Mouse (Mus musculus): ENCODE results near the gene Psmd8.

DNA sequence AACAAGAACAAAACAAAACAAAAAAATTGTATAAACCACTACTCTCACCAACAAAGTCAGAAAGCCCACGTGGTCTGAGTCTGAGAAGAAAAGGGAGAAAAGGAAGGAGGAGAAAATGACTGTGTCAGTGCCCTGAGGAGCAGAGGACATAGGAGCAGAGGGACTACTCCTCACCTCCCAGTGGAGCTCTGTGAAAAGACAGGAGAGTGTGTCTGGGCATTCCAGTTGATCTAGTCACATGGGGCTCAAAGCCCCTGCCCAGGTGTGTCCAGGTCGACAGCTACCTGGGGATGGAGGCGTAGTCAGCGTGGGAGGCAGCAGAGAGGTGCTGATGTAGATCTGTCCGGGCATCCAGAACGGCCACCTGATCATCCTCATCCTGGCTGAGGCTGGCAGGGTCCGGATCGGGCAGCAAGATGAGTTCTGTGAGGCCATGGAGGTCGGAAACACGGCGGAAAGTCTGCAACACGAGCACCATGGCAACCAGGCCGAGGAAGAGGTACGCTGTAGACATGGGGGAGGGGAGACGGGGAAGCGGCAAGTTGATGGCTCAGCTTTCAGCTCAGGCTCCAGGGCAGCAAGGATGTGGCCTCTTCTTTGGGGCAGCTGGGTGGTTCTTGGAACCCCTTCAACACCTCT lies 44.4 kb upstream of the Psmd8 start:
- no peak for TF ChIP-seq CTCF (IDR thresholded peaks at IDR 0.05; ENCODE audit: control insufficient read depth, insufficient read depth, insufficient read length)
- TF ChIP-seq MAX (IDR thresholded peaks at IDR 0.05): no peak
- TF ChIP-seq USF1 (IDR thresholded peaks at IDR 0.05; ENCODE audit: low read depth): no peak

Measured in C2C12 (cell line).